Mouse (Mus musculus) gonadal fat pad, adult 2 months (tissue): ENCODE data around the gene Olfr556. TPM values are rescaled to one million over a fixed set of nuclear protein-coding genes. Genes with fewer than 3 reads are reported as not detected.
"Not testable (repeated sequence)": the region's sequence is repeated elsewhere in the genome, so short reads cannot be mapped to it uniquely, and the experiment has no call there.

Source experiments
- DNase-seq: peaks from one replicate; pipeline ENCODE4 v3.0.0-alpha.2; 2012; ENCODE audit warnings: low read depth
- polyA plus RNA-seq: library from polyadenylated mRNA; depleted of rRNA; stranded (reverse); fragments of >200 nt; gene quantifications from 2 replicates; pipeline ENCODE4 v1.2.3, GENCODE M21; 2012; rRNA removed

The Olfr556 gene
- not detected in 2 replicates for polyA plus RNA-seq

DNA sequence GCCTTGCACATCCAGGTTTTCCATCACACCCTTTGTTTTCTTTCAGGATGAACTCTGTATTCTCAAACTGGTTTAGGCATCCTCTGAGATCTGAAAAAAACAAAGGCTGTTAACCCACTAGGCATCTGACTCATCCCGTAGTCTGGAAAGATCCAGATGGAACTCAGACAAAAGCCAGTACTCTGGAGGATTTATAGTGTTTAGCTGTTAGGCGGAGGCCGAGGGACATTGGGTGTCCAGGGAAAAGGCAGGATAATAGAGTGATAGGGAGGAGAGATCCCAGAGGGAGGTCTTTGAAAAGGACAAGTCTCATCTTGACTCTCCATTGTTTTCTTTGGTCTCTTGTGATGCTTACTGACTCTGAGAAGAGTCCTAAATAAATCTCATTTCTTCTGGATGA, at the start of gene Olfr556:
Gene Olfr556, plus strand, starts transcription at position 301 of the 400 bp plus-strand sequence.
- no peak for DNase-seq

- DNase-seq, result no peak
Measured at GRCm38 (mm10) chr7:102618118-102618517, 46.6 kb upstream of the Olfr556 start, which contains the start of gene Olfr553. Olfr553 (minus strand) TSS chr7:102618218.

DNA sequence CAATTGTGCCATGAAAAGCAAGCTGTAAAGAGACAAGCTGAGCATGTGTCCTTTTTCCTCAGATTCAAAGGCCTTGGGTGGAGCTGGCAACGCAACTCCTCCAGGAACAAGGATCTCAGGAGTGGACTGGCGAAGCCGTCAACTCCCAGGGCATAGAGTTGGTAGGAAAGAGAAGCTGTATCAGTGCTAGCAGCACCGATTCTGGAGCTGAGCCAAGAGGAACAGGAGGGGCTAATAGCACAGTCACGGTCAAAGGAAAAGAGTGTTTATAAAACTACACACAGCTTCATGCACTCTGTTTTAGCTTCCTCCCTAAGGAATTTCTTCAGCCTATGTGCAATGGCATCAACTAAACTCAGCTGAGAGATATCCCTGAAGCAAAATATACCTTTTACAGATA, 45.1 kb upstream of the Olfr556 start:
- DNase-seq, result no peak

GRCm38 (mm10) chr7:102620368-102620767, 44.3 kb upstream of the Olfr556 start:
- DNase-seq, result not testable (repeated sequence)

DNA sequence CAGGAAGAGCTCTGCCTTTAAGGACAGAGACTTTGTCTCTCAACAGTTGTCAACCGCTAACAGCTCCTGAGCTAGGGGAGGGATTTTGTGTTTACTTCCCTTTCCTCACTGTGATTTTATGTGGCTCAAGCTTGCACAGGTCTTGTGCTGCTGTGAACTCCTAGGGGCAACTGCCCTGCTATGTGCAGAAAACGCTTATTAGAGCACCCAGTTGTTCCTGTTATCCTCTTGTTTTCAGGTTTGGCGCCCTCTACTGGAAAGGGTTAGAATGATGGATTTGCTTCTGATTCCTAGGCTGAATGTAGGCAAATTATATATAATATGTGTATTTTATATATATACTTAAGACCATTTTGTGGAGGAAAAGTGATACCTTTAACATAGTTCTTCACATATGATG, 28.0 kb upstream of the Olfr556 start:
- peak; percentile 1 for DNase-seq

- no peak for DNase-seq
Measured at GRCm38 (mm10) chr7:102638132-102638531, 26.6 kb upstream of the Olfr556 start, which contains the start of gene Olfr554. Olfr554 (plus strand) TSS chr7:102638432.

- DNase-seq, result not testable (repeated sequence)
Measured at GRCm38 (mm10) chr7:102644945-102645344, 19.8 kb upstream of the Olfr556 start.

DNA sequence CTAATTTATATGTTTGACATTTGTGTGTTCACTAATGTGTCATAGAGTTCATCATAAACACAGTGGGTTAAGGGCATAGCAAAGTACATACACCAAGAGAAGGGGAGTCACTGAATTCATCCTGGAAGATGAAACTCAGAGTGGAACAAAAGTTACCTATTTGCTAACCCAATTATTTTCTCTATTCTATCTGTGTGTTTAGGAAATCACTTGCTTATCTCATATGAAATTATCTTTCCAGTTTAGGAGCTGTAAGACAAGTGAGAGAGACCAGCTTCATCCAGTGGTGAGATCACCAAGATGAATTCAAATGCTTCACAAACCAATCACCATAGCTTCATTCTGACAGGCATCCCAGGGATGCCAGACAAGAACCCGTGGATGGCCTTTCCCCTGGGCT, 6.2 kb upstream of the Olfr556 start, which contains the start of gene Olfr555:
Gene Olfr555, plus strand, starts transcription at position 301 of the 400 bp plus-strand sequence.
- DNase-seq, result no peak

DNA sequence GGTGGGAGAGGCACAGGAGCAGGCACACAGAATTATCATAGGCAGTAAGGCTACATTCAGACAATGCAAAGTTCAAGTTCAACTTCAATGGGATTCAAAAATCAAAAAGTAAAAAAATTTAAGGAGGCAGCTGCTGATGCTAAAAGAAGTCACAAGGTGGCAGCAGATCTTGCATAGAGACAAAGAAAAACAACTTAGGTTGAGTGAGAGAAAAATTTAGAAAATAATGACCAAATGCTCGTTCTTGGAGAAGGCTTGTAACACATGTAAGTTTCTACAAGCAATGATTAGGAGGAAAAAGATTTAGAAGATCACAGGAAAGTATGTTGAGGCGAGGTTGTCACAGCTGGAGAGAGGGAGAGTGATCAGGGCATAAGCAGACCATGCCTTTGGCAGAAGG, 679 bp downstream of the Olfr556 start:
- DNase-seq, result no peak

DNA sequence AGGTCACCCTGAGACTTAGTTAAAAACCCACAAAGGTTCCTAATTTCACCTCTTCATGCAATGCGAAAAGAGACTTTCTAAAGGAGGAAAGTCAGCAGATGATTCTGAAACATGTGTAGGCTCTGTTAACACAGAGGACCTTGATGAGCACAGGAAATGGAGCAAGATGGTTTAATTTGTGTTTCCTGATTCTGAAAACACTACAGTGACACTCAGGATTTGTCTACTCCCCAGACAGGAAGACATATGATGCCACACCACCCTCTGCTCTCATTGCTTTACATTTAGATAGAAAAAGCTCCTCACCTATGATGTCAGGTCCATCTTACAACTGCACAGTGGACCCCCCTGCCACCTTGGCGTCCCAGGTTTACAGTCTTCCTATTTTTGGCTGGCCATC, 11.5 kb downstream of the Olfr556 start:
- DNase-seq, result no peak

DNA sequence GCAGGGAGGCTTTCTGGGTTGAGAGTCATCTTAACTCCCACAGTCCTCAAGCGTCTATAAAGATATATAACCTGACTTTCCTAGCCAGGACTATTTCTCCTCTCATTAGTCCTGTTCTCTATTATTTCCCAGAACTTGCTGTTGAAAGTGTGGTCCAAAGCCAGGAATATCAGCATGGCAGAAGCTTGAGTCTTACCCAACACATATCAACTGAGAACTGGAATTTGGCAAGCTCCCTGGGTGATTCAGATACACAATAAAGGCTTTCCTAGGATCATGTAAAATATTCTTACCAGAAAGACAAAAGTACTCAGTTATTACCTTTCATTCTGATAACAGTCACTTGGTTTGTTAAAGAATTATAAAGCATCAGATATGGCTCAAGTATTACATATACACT, 17.2 kb downstream of the Olfr556 start:
- no peak for DNase-seq

- DNase-seq, result peak; percentile 63
Measured at GRCm38 (mm10) chr7:102686944-102687501, 22.3 kb downstream of the Olfr556 start, which contains the start of gene Trim68. Trim68 (minus strand) TSS chr7:102687327.

- no peak for DNase-seq
Measured at GRCm38 (mm10) chr7:102695358-102696125, 30.8 kb downstream of the Olfr556 start, which contains the start of gene Olfr557. Olfr557 (plus strand) TSS chr7:102695910.

DNA sequence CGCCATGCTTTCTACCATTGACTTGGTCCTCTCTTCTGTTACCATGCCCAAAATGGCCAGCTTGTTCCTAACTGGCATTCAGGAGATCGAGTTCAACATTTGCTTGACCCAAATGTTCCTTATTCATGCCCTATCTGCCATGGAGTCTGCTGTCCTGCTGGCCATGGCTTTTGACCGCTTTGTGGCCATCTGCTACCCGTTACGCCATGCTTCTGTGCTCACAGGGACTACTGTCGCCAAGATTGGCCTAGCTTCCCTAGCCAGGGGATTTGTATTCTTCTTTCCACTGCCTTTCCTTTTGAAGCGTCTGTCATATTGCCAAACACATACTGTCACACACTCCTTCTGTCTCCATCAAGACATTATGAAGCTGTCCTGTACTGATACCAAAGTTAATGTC, 33.8 kb downstream of the Olfr556 start:
- no peak for DNase-seq

GRCm38 (mm10) chr7:102701915-102702314, 37.2 kb downstream of the Olfr556 start, which contains the start of gene Olfr558:
Olfr558 (plus strand) TSS chr7:102702215.
- no peak for DNase-seq

DNA sequence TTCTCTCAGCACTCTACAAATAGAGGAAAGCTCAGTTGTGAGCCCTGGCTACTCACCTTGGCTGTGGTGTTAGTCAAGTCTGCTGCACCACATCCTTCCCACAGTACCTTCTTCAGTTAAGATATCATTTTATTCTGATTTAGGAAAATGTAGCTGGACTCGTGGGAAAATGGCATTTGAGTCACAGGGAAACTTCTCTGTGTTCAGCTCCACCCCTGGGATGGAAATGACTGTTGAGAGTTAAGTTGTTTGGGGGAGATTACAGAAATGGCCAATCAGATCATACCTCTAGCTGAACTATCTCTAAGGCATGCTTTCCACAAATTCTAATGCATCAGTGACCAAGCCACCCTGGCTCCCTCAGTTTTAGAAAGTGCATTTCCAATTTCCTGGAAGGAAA, 54.3 kb downstream of the Olfr556 start, which contains the start of gene Olfr33:
Gene Olfr33, minus strand, starts transcription at position 101 of the 400 bp plus-strand sequence.
- no peak for DNase-seq

Other genes starting within 250 kb of the Olfr556 start
- gene Rrm1, start 223.2 kb upstream of the Olfr556 start, polyA plus RNA-seq, result 13.2 and 13.8 TPM in 2 replicates
- gene Olfr543, start 183.2 kb upstream of the Olfr556 start, polyA plus RNA-seq, result 1.5 and 2.4 TPM in 2 replicates
- not detected in 2 replicates for gene Olfr544, start 176.6 kb upstream of the Olfr556 start, polyA plus RNA-seq
- not detected in 2 replicates for gene Olfr545, start 165.3 kb upstream of the Olfr556 start, polyA plus RNA-seq
- gene Olfr547, start 130.2 kb upstream of the Olfr556 start, polyA plus RNA-seq, result not detected in 2 replicates
- gene Olfr548-ps1, start 124.0 kb upstream of the Olfr556 start, polyA plus RNA-seq, result not detected in 2 replicates
- gene Olfr549, start 115.0 kb upstream of the Olfr556 start, polyA plus RNA-seq, result not detected in 2 replicates
- 5.4 and 6.4 TPM in 2 replicates for gene Trim21, start 99.4 kb upstream of the Olfr556 start, polyA plus RNA-seq
- 0.20 and 0.45 TPM in 2 replicates for gene Olfr550, start 93.5 kb upstream of the Olfr556 start, polyA plus RNA-seq
- not detected in 2 replicates for gene Olfr551, start 73.0 kb upstream of the Olfr556 start, polyA plus RNA-seq
- not detected in 2 replicates for gene Olfr552, start 67.1 kb upstream of the Olfr556 start, polyA plus RNA-seq
- gene Olfr553, start 46.7 kb upstream of the Olfr556 start, polyA plus RNA-seq, result not detected in 2 replicates
- gene Olfr554, start 26.5 kb upstream of the Olfr556 start, polyA plus RNA-seq, result not detected in 2 replicates
- gene Olfr555, start 6.1 kb upstream of the Olfr556 start, polyA plus RNA-seq, result not detected in 2 replicates
- gene Trim68, start 22.4 kb downstream of the Olfr556 start, polyA plus RNA-seq, result 37.4 and 42.2 TPM in 2 replicates
- gene Olfr557, start 31.0 kb downstream of the Olfr556 start, polyA plus RNA-seq, result not detected in 2 replicates
- 2.6 and 3.6 TPM in 2 replicates for gene Olfr558, start 37.3 kb downstream of the Olfr556 start, polyA plus RNA-seq
- not detected in 2 replicates for gene Olfr33, start 54.2 kb downstream of the Olfr556 start, polyA plus RNA-seq
- gene Olfr559, start 62.6 kb downstream of the Olfr556 start, polyA plus RNA-seq, result not detected in 2 replicates
- gene Olfr560, start 94.5 kb downstream of the Olfr556 start, polyA plus RNA-seq, result 0.14 TPM in 1 of 2 replicates, not detected in the other
- 3.7 and 4.9 TPM in 2 replicates for gene Olfr78, start 94.6 kb downstream of the Olfr556 start, polyA plus RNA-seq
- 0.09 TPM in 1 of 2 replicates, not detected in the other for gene Olfr561, start 106.3 kb downstream of the Olfr556 start, polyA plus RNA-seq
- not detected in 2 replicates for gene Olfr564, start 138.6 kb downstream of the Olfr556 start, polyA plus RNA-seq
- gene Olfr566, start 193.9 kb downstream of the Olfr556 start, polyA plus RNA-seq, result not detected in 2 replicates
- gene Olfr568, start 212.2 kb downstream of the Olfr556 start, polyA plus RNA-seq, result not detected in 2 replicates
- gene Olfr569, start 226.0 kb downstream of the Olfr556 start, polyA plus RNA-seq, result not detected in 2 replicates
- gene Olfr570, start 229.7 kb downstream of the Olfr556 start, polyA plus RNA-seq, result not detected in 2 replicates